Mouse (Mus musculus) MN1 (cell line): Measurements from ENCODE around the gene Chd2.
A peak's percentile ranks its signal among the peaks of the same experiment; 100 is the strongest.
"Not testable (repeated sequence)": the region's sequence is repeated elsewhere in the genome, so short reads cannot be mapped to it uniquely, and the experiment has no call there.

Source experiments
- DNase-seq: peaks from one replicate; pipeline ENCODE4 v3.0.0-alpha.2; 2016; ENCODE audit warnings: low spot score

The Chd2 gene

GRCm38 (mm10) chr7:73541412-73542130, at the start of gene Chd2:
Gene Chd2, minus strand, starts transcription at chr7:73541830.
- peak; percentile 76 for DNase-seq

GRCm38 (mm10) chr7:73590757-73591156, 49.1 kb upstream of the Chd2 start:
- DNase-seq, result no peak

- DNase-seq, result peak; percentile 53
Observed at GRCm38 (mm10) chr7:73589208-73589771, 47.7 kb upstream of the Chd2 start.

GRCm38 (mm10) chr7:73588351-73588906, 46.8 kb upstream of the Chd2 start:
- DNase-seq, result no peak

- DNase-seq, result no peak
Observed at GRCm38 (mm10) chr7:73586717-73587116, 45.1 kb upstream of the Chd2 start.

- DNase-seq, result no peak
Observed at GRCm38 (mm10) chr7:73586206-73586605, 44.6 kb upstream of the Chd2 start.

- DNase-seq, result no peak
Observed at GRCm38 (mm10) chr7:73585114-73586032, 43.7 kb upstream of the Chd2 start.

- peak; percentile 57 for DNase-seq
Observed at GRCm38 (mm10) chr7:73584009-73584995, 42.7 kb upstream of the Chd2 start.

GRCm38 (mm10) chr7:73583400-73583799, 41.8 kb upstream of the Chd2 start:
- DNase-seq, result no peak

GRCm38 (mm10) chr7:73581836-73582375, 40.3 kb upstream of the Chd2 start:
- DNase-seq, result no peak

- DNase-seq, result no peak
Observed at GRCm38 (mm10) chr7:73579072-73579731, 37.6 kb upstream of the Chd2 start.

GRCm38 (mm10) chr7:73577888-73578421, 36.3 kb upstream of the Chd2 start:
- no peak for DNase-seq

GRCm38 (mm10) chr7:73576101-73576936, 34.7 kb upstream of the Chd2 start:
- no peak for DNase-seq

GRCm38 (mm10) chr7:73575257-73575656, 33.6 kb upstream of the Chd2 start:
- DNase-seq, result no peak

GRCm38 (mm10) chr7:73574673-73575072, 33.0 kb upstream of the Chd2 start:
- DNase-seq, result not testable (repeated sequence)

- DNase-seq, result no peak
Observed at GRCm38 (mm10) chr7:73572571-73572970, 30.9 kb upstream of the Chd2 start.

GRCm38 (mm10) chr7:73568801-73569403, 27.3 kb upstream of the Chd2 start:
- no peak for DNase-seq

GRCm38 (mm10) chr7:73567754-73568161, 26.1 kb upstream of the Chd2 start:
- DNase-seq, result no peak

- no peak for DNase-seq
Observed at GRCm38 (mm10) chr7:73564131-73564530, 22.5 kb upstream of the Chd2 start.
